Comparison of ENCODE assay signal across 27 mouse cellular contexts in genomic region chr5:51824731-51825130, GRCm38 (mm10).
DNase-seq lines count a peak whose midpoint lies in the region; ATAC-seq lines count a peak whose summit lies in the region.
"Had no signal": no experiment of that assay in that cellular context is flagged by ENCODE, and none has a peak within 500 bp of the region (broad histone marks: within the 10 kb centered on the region; RNA-seq: fewer than 3 reads in every experiment).

No protein-coding gene starts in this region.

- no peaks in the 10 kb centered on the region for H3K9me3 ChIP-seq in liver, embryonic 12.5 days (replicated peaks)
- H3K9me3 ChIP-seq: embryonic facial prominence, embryonic 10.5 days; hindbrain, embryonic 13.5 days; limb, embryonic 12.5 days; midbrain, embryonic 15.5 days had no signal

- H3K36me3 ChIP-seq in liver, embryonic 12.5 days, result no peaks in the 10 kb centered on the region
- H3K36me3 ChIP-seq: embryonic facial prominence, embryonic 10.5 days; hindbrain, embryonic 13.5 days; limb, embryonic 12.5 days; midbrain, embryonic 15.5 days had no signal

- peak overlapping the region; percentile 25; the same call in 1 of the 2 replicates for H3K4me2 ChIP-seq in liver, embryonic 12.5 days
- H3K4me2 ChIP-seq: hindbrain, embryonic 13.5 days; limb, embryonic 12.5 days; lung, embryonic 14.5 days; midbrain, embryonic 15.5 days had no signal

- H3K27ac ChIP-seq in liver, embryonic 12.5 days, result no peak overlapping the region
- H3K27ac ChIP-seq: embryonic facial prominence, embryonic 10.5 days; hindbrain, embryonic 13.5 days; layer of hippocampus, adult 2 months; limb, embryonic 12.5 days; midbrain, embryonic 15.5 days had no signal

- H3K27me3 ChIP-seq in liver, embryonic 12.5 days (replicated peaks), result no peaks in the 10 kb centered on the region
- H3K27me3 ChIP-seq: hindbrain, embryonic 13.5 days; limb, embryonic 12.5 days; megakaryocyte, embryonic 14.5 days; midbrain, embryonic 15.5 days had no signal

- H3K4me1 ChIP-seq in liver, embryonic 12.5 days, result peaks cover 37% of the 10 kb centered on the region
- H3K4me1 ChIP-seq: hindbrain, embryonic 13.5 days; megakaryocyte, embryonic 14.5 days; midbrain, embryonic 15.5 days had no signal

- H3K9ac ChIP-seq in liver, embryonic 12.5 days, result no peak overlapping the region
- H3K9ac ChIP-seq: forebrain, postnatal 0 days; hindbrain, embryonic 13.5 days; limb, embryonic 12.5 days; lung, embryonic 14.5 days; midbrain, embryonic 15.5 days had no signal

- no peak overlapping the region for H3K4me3 ChIP-seq in liver, embryonic 12.5 days
- H3K4me3 ChIP-seq: embryonic facial prominence, embryonic 10.5 days; hindbrain, embryonic 13.5 days; layer of hippocampus, adult 2 months; limb, embryonic 12.5 days; megakaryocyte, embryonic 14.5 days; midbrain, embryonic 15.5 days; myocyte had no signal

- ATAC-seq in common myeloid progenitor, adult 5-6 weeks (replicated peaks; ENCODE audit: low read depth, poor library complexity, severe bottlenecking), result peak; percentile 52; the same call in 1 of the 2 replicates
- peak; percentile 90 for ATAC-seq in liver, embryonic 12.5 days
- ATAC-seq in megakaryocyte progenitor cell, adult 5-6 weeks (replicated peaks; ENCODE audit: poor library complexity), result peak; percentile 80
- ATAC-seq: forebrain, postnatal 0 days; inflammation-experienced regulatory T-cells, adult 6 months; midbrain, embryonic 15.5 days had no signal

- 41% methylated on average over 4 of the region's 4 CpGs for WGBS in liver, embryonic 12.5 days (ENCODE audit: insufficient replicate concordance)

- peak; percentile 65 for DNase-seq in heart, adult 11 months
- no peak for DNase-seq in heart, postnatal 25 days (ENCODE audit: low spot score)
- DNase-seq in layer of hippocampus, adult 9-11 months, result no peak
- no peak for DNase-seq in cerebellum, postnatal 25 days
- no peak for DNase-seq in cerebellum, postnatal 36 days
- DNase-seq: adrenal gland, postnatal 14 days; cerebellum, adult 11-12 months; forebrain, postnatal 0 days; gastrocnemius, postnatal 36 days; heart, postnatal 36 days; kidney, adult 9 months; kidney, postnatal 25 days; layer of hippocampus, postnatal 36 days; lung, embryonic 14.5 days; right cerebral cortex, adult 18-20 months; right cerebral cortex, postnatal 4 days had no signal

- intact Hi-C loops in heart, postnatal 25 days (cut with DNase I), result no loop called here
